Mouse (Mus musculus): ENCODE results near the gene A930004D18Rik. TPM values are rescaled to one million over a fixed set of nuclear protein-coding genes. Genes with fewer than 3 reads are reported as not detected.
"Not testable (repeated sequence)": the region's sequence is repeated elsewhere in the genome, so short reads cannot be mapped to it uniquely, and the experiment has no call there.

The A930004D18Rik gene
- total RNA-seq, 1 experiment from 2014 or later: 0.12 TPM

DNA sequence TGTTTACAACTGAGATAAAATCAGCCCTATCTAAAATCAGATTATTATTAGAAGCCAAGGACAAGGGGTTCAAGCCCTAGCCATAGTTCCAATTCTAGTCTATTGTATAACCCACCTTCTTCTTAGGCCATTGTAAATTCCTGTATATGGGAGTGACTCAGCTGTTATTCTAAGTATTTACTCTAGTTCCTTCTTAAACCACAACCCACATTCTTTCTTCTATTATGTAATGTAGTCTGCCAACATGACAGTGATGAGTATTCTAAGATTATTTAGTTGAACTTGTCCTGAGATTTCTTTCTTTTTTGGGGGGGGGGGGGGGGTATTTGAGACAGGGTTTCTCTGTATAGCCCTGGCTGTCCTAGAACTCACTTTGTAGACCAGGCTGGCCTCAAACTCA lies 59.9 kb downstream of the A930004D18Rik start:
- not testable (repeated sequence) for ATAC-seq (ENCODE audit: extremely low read depth, insufficient number of reproducible peaks, low FRiP score, poor library complexity, severe bottlenecking)

DNA sequence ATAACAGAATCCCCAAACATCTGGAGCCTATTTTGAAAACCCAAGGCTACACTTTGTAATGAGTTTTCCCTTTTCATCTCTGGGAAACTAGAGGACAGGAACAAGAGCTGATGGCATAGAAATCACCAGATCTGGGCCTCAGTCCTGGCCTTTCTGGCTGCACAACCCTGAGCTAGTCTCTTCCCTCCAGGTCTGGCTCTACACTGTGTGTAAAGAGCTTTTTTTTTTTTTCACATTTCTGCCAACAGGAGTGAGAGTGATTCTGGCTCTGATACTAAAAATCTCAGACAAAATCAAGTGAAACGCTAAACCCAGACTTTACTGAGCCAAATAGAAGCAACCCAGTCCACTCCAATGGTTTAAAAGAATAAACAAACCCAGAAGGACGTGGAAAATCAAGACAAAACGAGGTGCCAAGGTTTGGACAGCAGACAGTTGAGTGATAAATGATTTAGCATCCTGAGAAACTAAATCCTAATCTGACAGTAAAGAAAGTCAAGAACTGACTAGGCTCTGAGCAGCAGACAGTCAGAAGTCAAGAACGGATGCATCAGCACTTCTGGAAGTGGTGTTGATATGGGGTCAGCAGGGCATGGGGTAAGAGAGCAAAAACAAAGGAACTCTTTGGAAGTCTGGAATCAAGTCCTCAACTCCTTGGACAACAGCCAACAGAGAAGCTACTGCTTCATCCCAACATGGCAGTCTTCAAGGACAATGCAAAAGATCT lies 61.8 kb downstream of the A930004D18Rik start:
- ATAC-seq (ENCODE audit: extremely low read depth, insufficient number of reproducible peaks, low FRiP score, poor library complexity, severe bottlenecking): no peak

Other genes with a start within 250 kb of the A930004D18Rik start
- gene H2al2a, start 40.8 kb downstream of the A930004D18Rik start, total RNA-seq (2017): not detected in 2 replicates
- gene Skida1, start 11.3 kb upstream of the A930004D18Rik start, total RNA-seq (2017): 0.23 and 0.37 TPM in 2 replicates
- 84.6 and 95.8 TPM in 2 replicates for gene Mllt10, start 17.5 kb upstream of the A930004D18Rik start, total RNA-seq (2017)

All from neutrophil, adult 5-6 weeks (primary cell).